Mouse (Mus musculus): Measurements from ENCODE around the gene Ramp1.

The Ramp1 gene

DNA sequence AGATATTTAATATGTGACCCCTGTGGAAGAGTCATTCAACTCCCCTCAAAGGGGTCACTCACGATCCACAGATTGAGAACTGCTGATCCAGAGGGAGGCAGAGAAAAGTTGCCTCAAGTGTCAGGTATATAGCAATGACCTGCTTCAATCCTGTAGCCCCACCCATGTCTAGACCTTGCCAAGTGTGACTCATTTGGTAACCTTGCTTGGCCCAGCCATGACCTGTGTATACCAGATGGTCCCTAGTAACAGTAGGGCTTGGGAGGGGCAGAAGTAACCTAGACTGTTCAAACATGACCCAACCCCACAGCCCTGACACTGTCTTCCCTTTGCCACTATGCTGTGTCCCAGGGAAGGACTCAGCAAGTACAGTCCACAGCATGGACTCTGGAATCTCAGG lies 61.1 kb downstream of the Ramp1 start:
- no peak for DNase-seq

- DNase-seq: no peak
Observed at GRCm38 (mm10) chr1:91241249-91241648, 61.6 kb downstream of the Ramp1 start.

DNA sequence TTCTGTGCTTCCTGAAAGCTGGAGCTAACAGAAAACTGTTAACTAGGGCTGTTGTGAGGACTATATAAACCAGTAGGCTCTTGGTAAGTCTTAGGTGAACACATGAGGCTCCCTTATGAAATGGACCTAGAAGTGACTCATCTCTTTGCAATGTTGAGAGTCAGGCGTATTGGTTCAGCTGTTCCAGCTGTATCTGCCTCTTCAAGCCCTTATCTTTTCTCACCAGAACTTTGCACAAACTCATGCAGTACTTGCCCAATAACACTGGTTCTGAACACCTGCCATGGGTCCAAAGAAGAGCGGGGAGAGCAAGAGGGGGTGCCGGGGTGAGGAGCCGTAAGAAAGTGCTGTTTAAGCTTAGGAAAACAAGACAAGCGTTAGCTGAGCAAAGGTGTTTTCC lies 68.6 kb downstream of the Ramp1 start:
- no peak for DNase-seq

DNA sequence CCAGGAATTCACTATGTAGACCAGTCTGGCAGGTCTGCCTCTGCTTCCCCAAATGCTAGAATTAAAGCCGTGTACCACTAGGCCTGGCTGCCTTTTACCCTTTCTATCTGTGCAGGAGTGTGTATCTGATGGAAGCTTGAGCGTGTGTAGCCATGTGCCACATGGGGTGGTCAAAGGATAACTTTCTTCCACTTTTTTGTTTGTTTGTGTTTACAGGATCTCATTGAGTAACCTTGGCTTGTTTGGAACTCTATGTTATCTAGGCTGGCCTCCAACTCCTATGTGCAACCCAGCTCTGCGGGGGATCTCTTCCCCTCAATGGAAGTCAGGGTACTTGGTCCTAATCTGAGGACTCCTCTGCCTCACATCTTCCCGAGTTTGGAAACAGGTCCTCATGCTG lies 69.3 kb downstream of the Ramp1 start:
- DNase-seq: no peak

- DNase-seq: peak; percentile 96 to 98
Observed at GRCm38 (mm10) chr1:91249564-91250414, 70.2 kb downstream of the Ramp1 start, which contains the start of gene Ube2f. Ube2f (plus strand) TSS chr1:91250304.

DNA sequence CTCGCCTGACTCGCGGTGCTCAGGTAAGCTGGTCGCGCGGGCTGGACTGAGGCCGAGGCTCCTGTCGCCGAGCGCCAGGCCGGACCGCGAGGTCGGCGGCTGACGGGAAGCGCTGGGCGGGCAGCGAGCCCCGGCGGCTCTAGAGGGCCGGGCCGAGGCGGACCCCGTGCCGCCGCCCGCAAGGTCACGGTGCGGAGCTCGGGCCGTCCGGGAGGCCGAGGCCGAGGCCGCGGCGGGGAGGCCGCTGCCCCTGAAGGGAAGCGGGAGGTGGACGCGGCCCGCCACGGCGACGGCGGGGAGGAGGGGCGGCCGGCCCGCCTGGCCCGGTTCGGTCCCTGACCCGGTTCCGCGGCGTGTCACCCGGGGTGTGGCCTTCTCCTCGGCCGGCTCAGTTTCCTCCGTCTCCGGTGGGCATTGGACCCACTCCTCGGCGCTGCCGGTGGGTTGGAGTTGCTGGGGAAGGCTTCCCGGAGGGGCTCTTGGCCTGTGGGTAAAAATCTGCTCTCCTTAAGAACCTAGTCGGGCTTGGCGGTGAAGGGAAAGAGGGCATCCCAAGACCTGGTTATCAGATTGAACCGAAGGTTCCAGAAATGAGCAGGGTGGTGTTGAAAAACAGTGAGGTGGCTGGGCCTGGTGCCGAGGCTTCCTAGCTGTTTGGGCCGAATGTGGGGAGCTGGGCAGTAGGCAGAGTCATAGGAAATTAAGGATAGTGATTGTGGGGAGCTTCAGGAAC lies 71.0 kb downstream of the Ramp1 start:
- peak; percentile 13 to 18 for DNase-seq

GRCm38 (mm10) chr1:91251148-91251650 lies 71.6 kb downstream of the Ramp1 start:
- DNase-seq: no peak

- peak in 1 of 2 experiments; percentile 21 for DNase-seq
Observed at GRCm38 (mm10) chr1:91251927-91252326, 72.3 kb downstream of the Ramp1 start.

DNA sequence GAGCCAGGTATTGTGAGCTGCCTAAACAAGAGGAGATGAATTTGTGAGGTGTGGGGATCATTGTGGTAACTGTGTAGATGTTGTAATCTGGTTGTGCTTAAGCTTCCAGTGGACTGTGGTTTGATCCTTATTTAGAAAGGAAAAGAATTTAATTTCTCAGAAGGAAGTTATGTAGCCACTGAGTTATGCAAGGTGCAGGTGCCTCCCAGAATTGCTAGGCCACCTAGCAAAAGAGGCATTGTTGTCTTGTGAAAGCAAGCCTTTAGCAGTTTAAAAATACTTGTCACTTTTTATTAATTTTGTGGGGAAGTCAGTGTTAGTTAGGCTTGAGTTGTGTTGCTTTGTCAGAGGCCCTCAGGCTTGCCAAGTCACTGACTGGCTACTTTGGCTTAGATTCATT lies 78.3 kb downstream of the Ramp1 start:
- DNase-seq: no peak

DNA sequence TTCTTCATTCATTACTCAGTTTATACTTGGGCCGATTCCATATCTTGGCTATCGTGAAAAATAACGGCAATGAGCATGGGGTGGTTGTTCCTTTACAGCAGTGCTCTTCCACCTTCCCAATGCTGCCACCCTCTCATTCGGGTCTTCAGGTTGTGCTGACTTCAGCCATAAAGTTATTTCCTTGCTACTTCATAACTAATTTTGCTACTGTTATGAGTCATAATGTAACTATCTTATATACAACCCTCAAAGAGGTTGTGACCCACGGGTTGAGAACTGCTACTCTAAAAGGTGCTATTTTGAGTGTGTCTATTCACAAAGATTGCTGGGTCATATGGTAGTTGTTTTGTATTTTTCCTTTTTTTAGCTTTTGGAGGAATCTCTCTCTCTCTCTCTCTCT lies 80.2 kb downstream of the Ramp1 start:
- DNase-seq: no peak

DNA sequence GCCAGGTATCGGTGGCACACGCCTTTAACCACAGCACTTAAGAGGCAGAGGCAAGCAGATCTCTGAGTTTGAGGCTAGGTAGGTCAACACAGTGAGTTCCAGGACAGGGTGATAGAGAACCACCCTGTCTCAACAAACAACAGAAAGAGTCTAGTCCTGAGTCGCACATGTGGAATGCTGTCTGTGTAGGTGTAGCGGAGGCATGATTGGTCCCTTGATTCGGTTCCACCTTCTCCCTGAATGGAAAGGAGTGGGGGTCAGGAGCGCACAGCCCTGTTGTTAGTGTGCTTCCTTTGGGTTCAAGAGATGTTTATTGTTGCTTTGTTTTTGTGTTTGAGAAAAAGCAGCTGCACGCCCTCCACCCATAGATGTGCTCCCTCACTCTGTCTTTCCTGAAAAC lies 82.9 kb downstream of the Ramp1 start:
- DNase-seq: no peak

DNA sequence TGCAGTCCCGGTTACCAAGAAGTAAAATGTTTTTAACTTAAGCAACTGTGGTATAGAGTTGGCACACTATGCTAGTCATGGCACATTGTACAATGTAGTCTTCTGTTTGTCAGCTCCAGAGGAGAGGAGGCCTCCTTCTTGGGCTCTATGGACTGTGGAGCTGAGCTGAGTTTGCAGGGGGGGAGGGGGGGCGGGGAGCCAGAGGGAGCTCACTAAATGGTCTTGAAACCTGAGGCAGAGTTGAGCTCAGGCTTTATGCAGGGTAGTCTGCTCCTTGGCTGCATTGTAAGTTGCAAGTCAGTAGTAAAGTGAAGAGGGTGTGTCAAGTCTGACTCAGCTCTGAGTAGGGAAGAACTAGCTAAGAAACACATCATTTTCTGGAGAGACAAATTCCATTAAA lies 92.6 kb downstream of the Ramp1 start:
- DNase-seq: no peak

All from kidney, adult 8-10 months (tissue).